Mouse (Mus musculus): ENCODE data around the gene Minar1. TPM values are rescaled to one million over a fixed set of nuclear protein-coding genes. Genes with fewer than 3 reads are reported as not detected.

The Minar1 gene
- polyA plus RNA-seq, 1 experiment from 2014 or later = not detected

DNA sequence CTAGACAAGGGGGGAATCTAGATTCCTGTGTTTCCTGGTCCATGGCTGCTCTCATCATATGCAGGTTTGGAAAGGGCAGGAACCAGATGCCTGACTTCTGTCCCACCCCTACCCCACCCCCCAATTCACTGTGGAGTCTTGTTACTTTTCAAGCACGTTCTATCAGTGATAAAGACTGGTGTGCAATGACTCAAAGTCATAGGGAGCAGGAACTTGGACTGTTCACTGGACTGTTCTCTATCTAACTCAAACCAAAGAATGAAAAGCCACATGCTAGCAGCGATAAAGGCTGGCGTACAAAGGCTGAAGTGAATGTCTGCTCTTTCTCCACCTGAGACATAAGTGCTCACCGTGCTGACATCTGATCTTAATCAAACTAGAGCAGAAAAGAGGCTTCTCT is 12.3 kb downstream of the Minar1 start:
- H3K9me3 ChIP-seq (ENCODE audit: control insufficient read depth, low read length) = no peaks in the 10 kb centered on the region
- H3K4me3 ChIP-seq (ENCODE audit: low read length) = no peak overlapping the region
- no peak overlapping the region for H3K4me2 ChIP-seq (ENCODE audit: low read depth, low read length)
- no peak for ATAC-seq (ENCODE audit: low read depth)
- H3K4me1 ChIP-seq (replicated peaks; ENCODE audit: control insufficient read depth, insufficient read depth, low read length) = no peaks in the 10 kb centered on the region
- H3K27ac ChIP-seq (ENCODE audit: low read length) = no peak overlapping the region
- no peaks in the 10 kb centered on the region for H3K27me3 ChIP-seq (ENCODE audit: control insufficient read depth, insufficient read depth, low read depth, low read length)
- H3K9ac ChIP-seq (ENCODE audit: low read length) = no peak overlapping the region
- no peaks in the 10 kb centered on the region for H3K36me3 ChIP-seq (ENCODE audit: control insufficient read depth, insufficient read depth, low read length)
- 32% methylated on average over 4 of the region's 4 CpGs for WGBS

- Histone ChIP-seq H3K9ac (ENCODE audit: low read length) (no peak overlapping the region), H3K4me3 (ENCODE audit: low read length) (no peak overlapping the region), H3K27me3 (ENCODE audit: control insufficient read depth, insufficient read depth, low read depth, low read length) (no peaks in the 10 kb centered on the region), H3K36me3 (ENCODE audit: control insufficient read depth, insufficient read depth, low read length) (no peaks in the 10 kb centered on the region), H3K4me2 (ENCODE audit: low read depth, low read length) (no peak overlapping the region), H3K9me3 (ENCODE audit: control insufficient read depth, low read length) (no peaks in the 10 kb centered on the region), H3K27ac (ENCODE audit: low read length) (no peak overlapping the region), H3K4me1 (replicated peaks; ENCODE audit: control insufficient read depth, insufficient read depth, low read length) (no peaks in the 10 kb centered on the region)
- ATAC-seq (ENCODE audit: low read depth) = no peak
- 80% methylated on average over 7 of the region's 7 CpGs for WGBS
These were observed 15.6 kb downstream of the Minar1 start for GRCm38 (mm10) chr9:89607321-89607720.

DNA sequence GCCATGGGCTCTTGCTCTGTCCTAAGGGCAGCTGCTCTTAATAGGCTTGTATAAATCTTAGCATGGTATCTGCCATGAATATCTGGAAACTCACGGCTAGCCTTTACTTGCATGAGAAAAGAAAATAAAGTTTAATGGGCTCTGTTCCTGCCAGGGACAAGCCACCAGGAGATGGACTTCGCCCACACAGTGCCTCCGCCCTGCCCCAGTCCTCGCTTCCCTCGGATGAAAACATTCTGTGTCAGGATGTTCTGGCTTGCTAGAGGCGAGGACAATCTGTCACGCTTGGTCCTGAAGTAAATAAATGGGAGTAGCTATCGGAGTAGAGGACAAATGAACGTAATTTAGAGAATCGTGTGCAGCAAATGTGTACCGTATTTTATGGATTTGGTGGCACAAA is 16.7 kb downstream of the Minar1 start:
- no peak overlapping the region for H3K4me2 ChIP-seq (ENCODE audit: low read depth, low read length)
- WGBS = 72% methylated on average over 11 of the region's 11 CpGs
- H3K9ac ChIP-seq (ENCODE audit: low read length) = no peak overlapping the region
- H3K27ac ChIP-seq (ENCODE audit: low read length) = no peak overlapping the region
- no peak for ATAC-seq (ENCODE audit: low read depth)
- H3K36me3 ChIP-seq (ENCODE audit: control insufficient read depth, insufficient read depth, low read length) = no peaks in the 10 kb centered on the region
- H3K27me3 ChIP-seq (ENCODE audit: control insufficient read depth, insufficient read depth, low read depth, low read length) = no peaks in the 10 kb centered on the region
- H3K9me3 ChIP-seq (ENCODE audit: control insufficient read depth, low read length) = no peaks in the 10 kb centered on the region
- H3K4me1 ChIP-seq (replicated peaks; ENCODE audit: control insufficient read depth, insufficient read depth, low read length) = no peaks in the 10 kb centered on the region
- no peak overlapping the region for H3K4me3 ChIP-seq (ENCODE audit: low read length)

DNA sequence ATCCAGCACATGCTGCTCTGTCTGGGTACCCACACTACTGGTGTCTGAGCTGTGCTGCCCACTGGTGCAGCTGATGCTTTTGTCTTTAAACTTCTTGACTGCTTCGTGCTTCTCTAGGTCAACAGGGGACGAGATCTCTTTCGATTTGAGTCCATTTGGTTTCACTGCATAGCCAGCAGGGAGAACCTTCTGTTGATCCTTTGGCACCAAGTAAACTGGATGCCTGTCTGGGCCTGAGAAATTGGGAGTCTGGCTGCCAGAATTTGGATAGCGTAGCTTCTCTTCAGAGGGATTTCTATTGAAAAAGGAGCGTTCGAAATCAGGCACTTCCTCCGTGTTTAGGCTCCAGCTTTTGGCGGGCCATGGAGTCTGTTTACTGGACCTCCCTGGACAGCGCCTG is 21.0 kb downstream of the Minar1 start:
- 88% methylated on average over 9 of the region's 9 CpGs for WGBS
- no peak overlapping the region for H3K27ac ChIP-seq (ENCODE audit: low read length)
- no peak overlapping the region for H3K4me3 ChIP-seq (ENCODE audit: low read length)
- H3K27me3 ChIP-seq (ENCODE audit: control insufficient read depth, insufficient read depth, low read depth, low read length) = no peaks in the 10 kb centered on the region
- no peaks in the 10 kb centered on the region for H3K4me1 ChIP-seq (replicated peaks; ENCODE audit: control insufficient read depth, insufficient read depth, low read length)
- H3K4me2 ChIP-seq (ENCODE audit: low read depth, low read length) = no peak overlapping the region
- no peak overlapping the region for H3K9ac ChIP-seq (ENCODE audit: low read length)
- ATAC-seq (ENCODE audit: low read depth) = no peak
- no peaks in the 10 kb centered on the region for H3K36me3 ChIP-seq (ENCODE audit: control insufficient read depth, insufficient read depth, low read length)
- no peaks in the 10 kb centered on the region for H3K9me3 ChIP-seq (ENCODE audit: control insufficient read depth, low read length)

- Histone ChIP-seq H3K27me3 (ENCODE audit: control insufficient read depth, insufficient read depth, low read depth, low read length) (no peaks in the 10 kb centered on the region), H3K4me1 (replicated peaks; ENCODE audit: control insufficient read depth, insufficient read depth, low read length) (no peaks in the 10 kb centered on the region), H3K27ac (ENCODE audit: low read length) (no peak overlapping the region), H3K9ac (ENCODE audit: low read length) (no peak overlapping the region), H3K4me2 (ENCODE audit: low read depth, low read length) (no peak overlapping the region), H3K4me3 (ENCODE audit: low read length) (no peak overlapping the region), H3K36me3 (ENCODE audit: control insufficient read depth, insufficient read depth, low read length) (no peaks in the 10 kb centered on the region), H3K9me3 (ENCODE audit: control insufficient read depth, low read length) (no peaks in the 10 kb centered on the region)
- ATAC-seq (ENCODE audit: low read depth) = no peak
- 79% methylated on average over 7 of the region's 7 CpGs for WGBS
These were observed 22.2 kb downstream of the Minar1 start for GRCm38 (mm10) chr9:89600677-89601076.

- WGBS = 24% methylated on average over 3 of the region's 3 CpGs
- no peak overlapping the region for H3K9ac ChIP-seq (ENCODE audit: low read length)
- no peak overlapping the region for H3K27ac ChIP-seq (ENCODE audit: low read length)
- no peak for ATAC-seq (ENCODE audit: low read depth)
- no peaks in the 10 kb centered on the region for H3K36me3 ChIP-seq (ENCODE audit: control insufficient read depth, insufficient read depth, low read length)
- H3K4me3 ChIP-seq (ENCODE audit: low read length) = no peak overlapping the region
- no peaks in the 10 kb centered on the region for H3K27me3 ChIP-seq (ENCODE audit: control insufficient read depth, insufficient read depth, low read depth, low read length)
- no peaks in the 10 kb centered on the region for H3K4me1 ChIP-seq (replicated peaks; ENCODE audit: control insufficient read depth, insufficient read depth, low read length)
- no peaks in the 10 kb centered on the region for H3K9me3 ChIP-seq (ENCODE audit: control insufficient read depth, low read length)
- no peak overlapping the region for H3K4me2 ChIP-seq (ENCODE audit: low read depth, low read length)
These were observed 25.9 kb downstream of the Minar1 start for GRCm38 (mm10) chr9:89597071-89597470.

GRCm38 (mm10) chr9:89596392-89596791 is 26.5 kb downstream of the Minar1 start:
- 77% methylated on average over 5 of the region's 5 CpGs for WGBS
- Histone ChIP-seq H3K4me1 (replicated peaks; ENCODE audit: control insufficient read depth, insufficient read depth, low read length) (no peaks in the 10 kb centered on the region), H3K9me3 (ENCODE audit: control insufficient read depth, low read length) (no peaks in the 10 kb centered on the region), H3K36me3 (ENCODE audit: control insufficient read depth, insufficient read depth, low read length) (no peaks in the 10 kb centered on the region), H3K4me3 (ENCODE audit: low read length) (no peak overlapping the region), H3K27ac (ENCODE audit: low read length) (no peak overlapping the region), H3K27me3 (ENCODE audit: control insufficient read depth, insufficient read depth, low read depth, low read length) (no peaks in the 10 kb centered on the region), H3K4me2 (ENCODE audit: low read depth, low read length) (no peak overlapping the region), H3K9ac (ENCODE audit: low read length) (no peak overlapping the region)
- ATAC-seq (ENCODE audit: low read depth) = no peak

- Histone ChIP-seq H3K4me3 (ENCODE audit: low read length) (no peak overlapping the region), H3K27ac (ENCODE audit: low read length) (no peak overlapping the region), H3K4me1 (replicated peaks; ENCODE audit: control insufficient read depth, insufficient read depth, low read length) (no peaks in the 10 kb centered on the region), H3K9me3 (ENCODE audit: control insufficient read depth, low read length) (no peaks in the 10 kb centered on the region), H3K36me3 (ENCODE audit: control insufficient read depth, insufficient read depth, low read length) (no peaks in the 10 kb centered on the region), H3K9ac (ENCODE audit: low read length) (no peak overlapping the region), H3K4me2 (ENCODE audit: low read depth, low read length) (no peak overlapping the region), H3K27me3 (ENCODE audit: control insufficient read depth, insufficient read depth, low read depth, low read length) (no peaks in the 10 kb centered on the region)
- ATAC-seq (ENCODE audit: low read depth) = no peak
- WGBS = 65% methylated on average over 3 of the region's 3 CpGs
These were observed 30.5 kb downstream of the Minar1 start for GRCm38 (mm10) chr9:89592391-89592790.

GRCm38 (mm10) chr9:89578422-89578821 is 44.5 kb downstream of the Minar1 start:
- 89% methylated on average over 5 of the region's 5 CpGs for WGBS
- no peak overlapping the region for H3K4me3 ChIP-seq (ENCODE audit: low read length)
- no peaks in the 10 kb centered on the region for H3K9me3 ChIP-seq (ENCODE audit: control insufficient read depth, low read length)
- no peaks in the 10 kb centered on the region for H3K27me3 ChIP-seq (ENCODE audit: control insufficient read depth, insufficient read depth, low read depth, low read length)
- no peaks in the 10 kb centered on the region for H3K36me3 ChIP-seq (ENCODE audit: control insufficient read depth, insufficient read depth, low read length)
- no peak overlapping the region for H3K4me2 ChIP-seq (ENCODE audit: low read depth, low read length)
- no peak overlapping the region for H3K9ac ChIP-seq (ENCODE audit: low read length)
- H3K27ac ChIP-seq (ENCODE audit: low read length) = no peak overlapping the region
- ATAC-seq (ENCODE audit: low read depth) = no peak
- H3K4me1 ChIP-seq (replicated peaks; ENCODE audit: control insufficient read depth, insufficient read depth, low read length) = no peaks in the 10 kb centered on the region

DNA sequence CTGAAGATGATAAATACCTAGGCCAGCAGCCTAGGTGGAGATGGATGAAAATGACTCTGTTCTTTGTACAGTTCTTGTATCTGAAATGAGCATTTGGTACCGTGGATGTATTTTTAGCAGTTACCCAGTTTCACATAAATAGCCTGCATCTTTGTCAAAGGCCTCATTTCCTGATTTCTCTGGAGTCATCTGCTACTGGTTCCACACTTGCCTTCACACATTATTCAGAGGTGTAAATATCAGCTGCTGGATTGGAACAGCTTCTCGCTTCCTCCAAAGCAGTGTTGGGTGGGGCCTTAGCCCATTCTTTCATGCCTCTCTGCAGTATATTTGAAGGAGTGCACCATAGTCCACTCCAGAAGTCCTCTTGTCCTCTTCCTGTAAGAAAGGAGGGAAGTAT is 70.3 kb downstream of the Minar1 start:
- no peak overlapping the region for H3K4me3 ChIP-seq (ENCODE audit: low read length)
- WGBS = 69% methylated on average over 2 of the region's 2 CpGs

More for the DNA sequence above, 70.3 kb downstream of the Minar1 start:
- no peaks in the 10 kb centered on the region for H3K27me3 ChIP-seq (ENCODE audit: control insufficient read depth, insufficient read depth, low read depth, low read length)
- H3K4me1 ChIP-seq (replicated peaks; ENCODE audit: control insufficient read depth, insufficient read depth, low read length) = no peaks in the 10 kb centered on the region
- H3K36me3 ChIP-seq (ENCODE audit: control insufficient read depth, insufficient read depth, low read length) = no peaks in the 10 kb centered on the region
- no peaks in the 10 kb centered on the region for H3K9me3 ChIP-seq (ENCODE audit: control insufficient read depth, low read length)
- H3K27ac ChIP-seq (ENCODE audit: low read length) = no peak overlapping the region
- ATAC-seq (ENCODE audit: low read depth) = no peak
- no peak overlapping the region for H3K4me2 ChIP-seq (ENCODE audit: low read depth, low read length)
- H3K9ac ChIP-seq (ENCODE audit: low read length) = no peak overlapping the region

Measured in lung, embryonic 16.5 days (tissue).